Mouse (Mus musculus) CH12.LX (cell line): ENCODE data around the gene Mien1. TPM values are rescaled to one million over a fixed set of nuclear protein-coding genes. Genes with fewer than 3 reads are reported as not detected.

Experiments used
- DNase-seq: peaks from one replicate; pipeline ENCODE4 v3.0.0-alpha.2; 2013; ENCODE audit errors: extremely low read depth
- H3K27ac ChIP-seq: 2 replicates; pipeline ENCODE4 v1.5.1; 2012; ENCODE audit warnings: low read depth, mild to moderate bottlenecking, control low read depth, moderate library complexity; ENCODE audit not compliant: insufficient read depth
- H3K27me3 ChIP-seq: replicated peaks from 2 replicates; pipeline ENCODE3; 2012; ENCODE audit warnings: inconsistent platforms
- H3K36me3 ChIP-seq, 2 experiments: replicated peaks in 1 of 2; 2 replicates each; pipeline versions ENCODE3 to v1.6.1; 2012; ENCODE audit warnings: inconsistent platforms in 1 of 2, low read length in 1 of 2, mild to moderate bottlenecking in 1 of 2, mixed read lengths in 1 of 2, moderate library complexity in 1 of 2; ENCODE audit not compliant: control insufficient read depth in 1 of 2, insufficient read depth in 1 of 2
- H3K4me1 ChIP-seq, 2 experiments: 2 replicates each; pipeline ENCODE4 v1.6.1; 2012; ENCODE audit warnings: inconsistent platforms in 1 of 2, moderate library complexity in 1 of 2; ENCODE audit not compliant: insufficient read depth in 2 of 2, control insufficient read depth in 1 of 2
- H3K4me2 ChIP-seq: 2 replicates; pipeline ENCODE4 v1.6.1; 2012; ENCODE audit warnings: low read depth, mild to moderate bottlenecking, control low read depth; ENCODE audit not compliant: poor library complexity, insufficient read depth, severe bottlenecking
- H3K4me3 ChIP-seq, 3 experiments: fragments of 150-350 bp in 1 of 3; sonication (generic) in 1 of 3; replicated peaks in 1 of 3; 2 replicates each; pipeline versions ENCODE3 to v1.5.1; 2011 to 2012; ENCODE audit warnings: low read depth in 2 of 3, low read length in 2 of 3, mild to moderate bottlenecking in 2 of 3, moderate library complexity in 2 of 3, control low read depth in 1 of 3, improper control_type of control experiment in 1 of 3, inconsistent platforms in 1 of 3, mixed read lengths in 1 of 3; ENCODE audit not compliant: poor library complexity in 1 of 3
- H3K79me2 ChIP-seq: replicated peaks from 2 replicates; pipeline ENCODE4 v1.6.1; 2012; ENCODE audit warnings: mild to moderate bottlenecking, moderate library complexity; ENCODE audit not compliant: control insufficient read depth, poor library complexity, insufficient read depth, severe bottlenecking; ENCODE audit errors: extremely low read depth
- H3K9ac ChIP-seq: 2 replicates; pipeline ENCODE4 v1.6.1; 2012; ENCODE audit warnings: low read depth, mild to moderate bottlenecking, control low read depth, moderate library complexity; ENCODE audit not compliant: insufficient read depth
- H3K9me3 ChIP-seq: replicated peaks from 2 replicates; pipeline ENCODE3; 2012; ENCODE audit warnings: low read length, inconsistent platforms, mixed read lengths
- BHLHE40 ChIP-seq: IDR thresholded peaks from 2 replicates; pipeline ENCODE4 v1.6.1; 2011; ENCODE audit warnings: mild to moderate bottlenecking, low read depth, low read length, improper control_type of control experiment
- E2F4 ChIP-seq: IDR thresholded peaks from 2 replicates; pipeline ENCODE4 v1.6.1; 2011; ENCODE audit warnings: low read depth, low read length, improper control_type of control experiment; ENCODE audit not compliant: insufficient replicate concordance
- ELF1 ChIP-seq: IDR thresholded peaks from 2 replicates; pipeline ENCODE4 v1.6.1; 2014; ENCODE audit warnings: low read depth, mild to moderate bottlenecking, inconsistent platforms, low read length, improper control_type of control experiment
- JUND ChIP-seq: conservative IDR thresholded peaks from 2 replicates; pipeline ENCODE4 v1.6.1; 2011; ENCODE audit warnings: low read depth, low read length, improper control_type of control experiment
- MAFK ChIP-seq: IDR thresholded peaks from 2 replicates; pipeline ENCODE4 v1.6.1; 2011; ENCODE audit warnings: low read length, improper control_type of control experiment; ENCODE audit not compliant: insufficient replicate concordance
- MAX ChIP-seq: IDR thresholded peaks from 2 replicates; pipeline ENCODE4 v1.6.1; 2011; ENCODE audit warnings: low read length, improper control_type of control experiment
- MAZ ChIP-seq: IDR thresholded peaks from 2 replicates; pipeline ENCODE4 v1.6.1; 2012; ENCODE audit warnings: low read depth, mild to moderate bottlenecking, inconsistent platforms, low read length, improper control_type of control experiment, moderate library complexity
- MEF2A ChIP-seq: IDR thresholded peaks from 2 replicates; pipeline ENCODE4 v1.6.1; 2014; ENCODE audit warnings: low read depth, mild to moderate bottlenecking, inconsistent platforms, low read length, improper control_type of control experiment, borderline replicate concordance
- NRF1 ChIP-seq: IDR thresholded peaks from 2 replicates; pipeline ENCODE4 v1.6.1; 2014; ENCODE audit warnings: low read depth, mild to moderate bottlenecking, inconsistent platforms, low read length, improper control_type of control experiment, moderate library complexity
- PAX5 ChIP-seq: IDR thresholded peaks from 2 replicates; pipeline ENCODE4 v1.6.1; 2012; ENCODE audit warnings: low read length, inconsistent platforms, mixed read lengths
- POLR2AphosphoS2 ChIP-seq: IDR thresholded peaks from 2 replicates; pipeline ENCODE4 v1.6.1; 2011; ENCODE audit warnings: low read depth, low read length, improper control_type of control experiment
- RAD21 ChIP-seq: IDR thresholded peaks from 2 replicates; pipeline ENCODE4 v1.6.1; 2011; ENCODE audit warnings: low read depth, mild to moderate bottlenecking, low read length, improper control_type of control experiment, moderate library complexity
- TCF12 ChIP-seq: IDR thresholded peaks from 2 replicates; pipeline ENCODE4 v1.6.1; 2014; ENCODE audit warnings: low read depth, mild to moderate bottlenecking, inconsistent platforms, low read length, improper control_type of control experiment
- ZKSCAN1 ChIP-seq: IDR thresholded peaks from 2 replicates; pipeline ENCODE4 v1.6.1; 2012; ENCODE audit warnings: low read depth, inconsistent platforms, low read length, improper control_type of control experiment, borderline replicate concordance
- ZMIZ1 ChIP-seq: IDR thresholded peaks from 2 replicates; pipeline ENCODE4 v1.6.1; 2012; ENCODE audit warnings: low read depth, mild to moderate bottlenecking, inconsistent platforms, low read length, improper control_type of control experiment
- dilution Hi-C: fragments of 300-500 bp; cut with MboI; formaldehyde crosslinking; loops from 2 replicates; pipeline ENCODE4 v1.14.3; 2020; ENCODE audit warnings: low sequenced_read_pairs; ENCODE audit not compliant: extremely low pct_unique_long_range_greater_than_20kb, extremely low pct_ligation_motif_present
- in situ Hi-C: fragments of 300-500 bp; cut with MboI; formaldehyde crosslinking; loops from 3 replicates; pipeline ENCODE4 v1.14.3; 2019; ENCODE audit warnings: low sequenced_read_pairs, low pct_ligation_motif_present, low pct_unique_long_range_greater_than_20kb, mixed read lengths
- polyA plus RNA-seq: library from polyadenylated mRNA; unstranded; fragments of >175 nt; gene quantifications from 2 replicates; pipeline ENCODE4 v1.2.1, GENCODE M21; 2012; ENCODE audit warnings: low read depth; ENCODE audit not compliant: insufficient read length
- total RNA-seq, 2 experiments: library from RNA; depleted of rRNA; stranded (reverse); fragments of 300-350 nt in 1 of 2; fragments of >200 nt in 1 of 2; gene quantifications; 2 replicates each; pipeline ENCODE4 v1.2.3; 2012 to 2014

Mien1 gene
- total and polyA plus RNA-seq, 3 experiments, result 84.7 to 129 (median 94.6) TPM

GRCm38 (mm10) chr11:98392645-98393044 lies 46.1 kb downstream of the Mien1 start:
- Histone ChIP-seq H3K4me3 (no peak overlapping the region), H3K79me2 (no peaks in the 10 kb centered on the region), H3K4me2 (no peak overlapping the region), H3K27ac (no peak overlapping the region), H3K4me1 (peaks cover 15 to 60% of the 10 kb centered on the region in 2 experiments), H3K9me3 (no peaks in the 10 kb centered on the region), H3K9ac (no peak overlapping the region), H3K36me3 (peaks cover 0 to 4% of the 10 kb centered on the region in 2 experiments), H3K27me3 (peaks cover 2% of the 10 kb centered on the region)
- no peak for TF ChIP-seq RAD21
- TF ChIP-seq MAZ, result no peak
- TF ChIP-seq MEF2A, result no peak
- no peak for TF ChIP-seq ELF1
- TF ChIP-seq BHLHE40, result no peak
- TF ChIP-seq MAX, result no peak
- no peak for TF ChIP-seq POLR2AphosphoS2
- no peak for TF ChIP-seq PAX5
- no peak for TF ChIP-seq JUND
- no peak for TF ChIP-seq ZKSCAN1
- no peak for TF ChIP-seq TCF12
- dilution Hi-C loops (no loop called here), in situ Hi-C loops (loop anchor here (5.0 kb wide), 1 partner anchor 35 kb away; the partner anchor contains the start of gene Stard3)
- no peak for DNase-seq

GRCm38 (mm10) chr11:98392034-98392433 lies 46.8 kb downstream of the Mien1 start:
- Histone ChIP-seq H3K4me1 (peaks cover 15 to 60% of the 10 kb centered on the region in 2 experiments), H3K79me2 (no peaks in the 10 kb centered on the region), H3K9ac (no peak overlapping the region), H3K4me3 (no peak overlapping the region), H3K27ac (no peak overlapping the region), H3K36me3 (peaks cover 0 to 2% of the 10 kb centered on the region in 2 experiments), H3K27me3 (peaks cover 6% of the 10 kb centered on the region), H3K9me3 (no peaks in the 10 kb centered on the region), H3K4me2 (no peak overlapping the region)
- no peak for TF ChIP-seq NRF1
- TF ChIP-seq E2F4, result no peak
- TF ChIP-seq ZMIZ1, result no peak
- TF ChIP-seq MAFK, result no peak
- no peak for DNase-seq
- dilution Hi-C loops (no loop called here), in situ Hi-C loops (loop anchor here (5.0 kb wide), 1 partner anchor 35 kb away; the partner anchor contains the start of gene Stard3)
